Mouse (Mus musculus) erythroid progenitor cell, adult 5-6 weeks (primary cell): ENCODE measurements around the gene Pdzd4. TPM values are rescaled to one million over a fixed set of nuclear protein-coding genes. Genes with fewer than 3 reads are reported as not detected.

Experiments
- ATAC-seq: replicated peaks from 2 replicates; pipeline ENCODE4 v1.8.0; 2016; ENCODE audit warnings: moderate number of reproducible peaks, mild to moderate bottlenecking, moderate TSS enrichment, inconsistent platforms; ENCODE audit not compliant: poor library complexity, low FRiP score, severe bottlenecking
- total RNA-seq, 2 experiments: library from RNA; stranded (forward) in 1 of 2; stranded (reverse) in 1 of 2; fragments of 150-400 nt in 1 of 2; fragments of 186-747, 209-891 nt in 1 of 2; gene quantifications; 2 replicates each; pipeline versions ENCODE4 v1.2.3 to v1.2.4; 2015 to 2017; ENCODE audit warnings: low replicate concordance in 2 of 2

Gene Pdzd4
- total RNA-seq, 2 experiments from 2014 or later: not detected

GRCm38 (mm10) chrX:73787225-73787558 is 37.6 kb downstream of the Pdzd4 start:
- ATAC-seq: no peak

GRCm38 (mm10) chrX:73786364-73787224 is 38.2 kb downstream of the Pdzd4 start, which contains the start of the genes Idh3g and Ssr4:
TSS of gene Idh3g (minus strand) at chrX:73786897.
TSS of gene Ssr4 (plus strand) at chrX:73787028.
- peak; percentile 89 for ATAC-seq

DNA sequence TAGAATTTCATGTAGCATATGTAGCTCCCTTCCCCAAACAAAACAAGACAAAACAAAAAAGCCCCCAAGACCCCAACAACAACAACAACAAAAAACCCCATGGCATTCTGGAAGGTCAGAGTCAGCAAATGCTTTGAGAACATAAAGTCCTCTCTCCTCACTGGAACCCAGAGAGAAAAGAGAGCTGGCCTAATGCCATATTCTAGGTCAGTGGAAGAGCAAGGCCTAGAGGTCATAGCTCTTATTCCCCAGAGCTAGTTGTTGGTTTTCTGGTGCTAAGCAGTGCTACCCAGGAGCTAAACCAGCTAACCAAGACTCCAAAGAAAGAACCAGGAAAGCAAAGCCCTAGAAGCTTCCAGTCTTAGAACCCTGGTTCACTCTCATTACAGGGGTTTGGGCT is 39.1 kb downstream of the Pdzd4 start:
- ATAC-seq: no peak

DNA sequence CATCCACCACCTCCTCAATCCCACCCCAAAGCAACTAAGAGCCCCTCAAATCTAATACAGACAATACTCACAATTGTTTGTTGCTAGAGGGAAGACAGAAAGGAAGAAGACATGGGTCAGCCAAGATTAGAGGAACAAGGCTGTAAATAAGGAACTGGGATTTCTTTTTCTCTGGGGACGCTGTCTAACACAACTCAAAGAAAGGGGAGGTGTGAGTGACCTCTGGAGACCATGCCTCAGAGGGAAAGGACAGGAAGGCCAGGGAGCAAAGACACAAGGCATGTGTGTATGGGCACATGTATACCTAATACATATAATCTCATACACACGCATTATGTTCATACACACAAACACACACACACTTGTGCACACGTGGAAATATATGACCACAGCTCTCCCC is 42.5 kb downstream of the Pdzd4 start:
- ATAC-seq: no peak

DNA sequence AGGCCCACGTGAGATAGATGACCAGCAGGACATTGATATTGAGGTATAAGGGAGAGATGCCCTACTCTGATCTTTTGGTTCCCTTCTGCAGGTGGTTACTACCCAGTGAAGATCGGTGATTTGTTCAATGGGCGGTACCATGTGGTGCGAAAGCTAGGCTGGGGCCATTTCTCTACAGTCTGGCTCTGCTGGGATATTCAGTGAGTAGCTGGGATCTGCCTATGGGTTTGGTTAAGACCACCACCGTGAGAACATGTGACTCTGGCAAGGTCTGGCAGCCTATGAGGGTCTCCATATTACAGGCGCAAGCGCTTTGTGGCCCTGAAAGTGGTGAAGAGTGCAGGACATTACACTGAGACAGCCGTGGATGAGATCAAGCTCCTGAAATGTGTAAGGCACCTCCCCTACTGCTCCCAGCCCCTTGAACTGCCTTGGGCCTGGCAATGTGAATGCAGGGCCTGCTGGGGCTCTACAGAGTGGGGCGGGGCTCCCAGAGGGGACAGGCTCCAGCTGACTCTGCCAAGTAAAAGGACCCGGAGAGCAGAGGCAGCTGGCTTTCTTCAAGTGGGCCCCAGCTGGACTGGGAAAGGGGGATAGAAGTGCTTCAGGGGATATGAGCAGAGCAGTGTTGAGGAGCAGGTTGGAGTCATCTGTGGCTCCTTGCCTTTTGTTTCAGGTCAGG is 49.8 kb downstream of the Pdzd4 start:
- no peak for ATAC-seq

GRCm38 (mm10) chrX:73774168-73774760 is 50.5 kb downstream of the Pdzd4 start, which contains the start of gene Srpk3:
TSS of gene Srpk3 (plus strand) at chrX:73774405.
- no peak for ATAC-seq

DNA sequence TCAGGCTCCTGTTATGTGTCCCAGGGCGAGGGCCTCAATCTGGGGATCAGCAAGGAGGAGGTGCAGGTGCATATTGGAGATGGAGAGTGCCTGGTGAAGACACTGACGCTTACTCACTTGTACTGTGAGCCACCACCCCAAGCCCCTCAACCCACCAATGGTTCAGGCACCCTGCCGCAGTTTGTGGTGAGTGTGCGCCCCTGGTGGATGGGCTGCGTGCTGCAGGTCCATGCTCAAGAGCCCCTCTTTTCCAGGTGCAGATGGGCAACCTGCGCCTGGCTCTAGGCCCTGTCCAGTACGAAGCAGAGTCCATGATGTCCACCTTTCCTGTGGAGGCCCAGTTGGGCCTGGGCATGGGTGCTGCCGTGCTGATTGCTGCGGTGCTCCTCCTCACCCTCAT is 57.5 kb downstream of the Pdzd4 start:
- no peak for ATAC-seq

- no peak for ATAC-seq
These were observed 59.5 kb downstream of the Pdzd4 start for GRCm38 (mm10) chrX:73765311-73765710.

DNA sequence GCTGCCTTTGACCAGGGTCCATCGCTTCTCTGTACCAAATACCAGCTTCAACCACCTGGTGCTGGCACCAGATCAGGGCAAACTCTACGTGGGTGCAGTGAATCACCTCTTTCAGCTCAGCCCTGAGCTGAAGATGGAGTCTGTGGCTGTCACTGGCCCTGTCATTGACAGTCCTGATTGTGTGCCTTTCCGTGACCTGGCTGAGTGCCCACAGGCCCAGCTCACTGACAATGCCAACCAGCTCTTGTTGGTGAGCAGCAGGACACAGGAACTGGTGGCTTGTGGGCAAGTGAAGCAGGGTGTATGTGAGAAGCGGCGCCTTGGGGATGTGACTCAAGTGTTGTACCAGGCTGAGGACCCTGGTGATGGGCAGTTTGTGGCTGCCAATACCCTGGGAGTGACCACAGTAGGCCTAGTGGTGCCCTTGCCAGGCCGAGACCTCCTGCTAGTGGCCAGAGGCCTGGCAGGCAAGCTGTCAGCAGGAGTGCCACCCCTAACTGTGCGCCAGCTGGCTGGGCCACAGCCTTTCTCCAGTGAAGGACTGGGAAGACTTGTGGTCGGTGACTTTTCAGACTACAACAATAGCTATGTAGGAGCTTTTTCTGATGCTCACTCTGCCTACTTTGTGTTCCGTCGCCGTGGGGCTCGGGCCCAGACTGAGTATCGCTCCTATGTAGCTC is 66.0 kb downstream of the Pdzd4 start:
- no peak for ATAC-seq

DNA sequence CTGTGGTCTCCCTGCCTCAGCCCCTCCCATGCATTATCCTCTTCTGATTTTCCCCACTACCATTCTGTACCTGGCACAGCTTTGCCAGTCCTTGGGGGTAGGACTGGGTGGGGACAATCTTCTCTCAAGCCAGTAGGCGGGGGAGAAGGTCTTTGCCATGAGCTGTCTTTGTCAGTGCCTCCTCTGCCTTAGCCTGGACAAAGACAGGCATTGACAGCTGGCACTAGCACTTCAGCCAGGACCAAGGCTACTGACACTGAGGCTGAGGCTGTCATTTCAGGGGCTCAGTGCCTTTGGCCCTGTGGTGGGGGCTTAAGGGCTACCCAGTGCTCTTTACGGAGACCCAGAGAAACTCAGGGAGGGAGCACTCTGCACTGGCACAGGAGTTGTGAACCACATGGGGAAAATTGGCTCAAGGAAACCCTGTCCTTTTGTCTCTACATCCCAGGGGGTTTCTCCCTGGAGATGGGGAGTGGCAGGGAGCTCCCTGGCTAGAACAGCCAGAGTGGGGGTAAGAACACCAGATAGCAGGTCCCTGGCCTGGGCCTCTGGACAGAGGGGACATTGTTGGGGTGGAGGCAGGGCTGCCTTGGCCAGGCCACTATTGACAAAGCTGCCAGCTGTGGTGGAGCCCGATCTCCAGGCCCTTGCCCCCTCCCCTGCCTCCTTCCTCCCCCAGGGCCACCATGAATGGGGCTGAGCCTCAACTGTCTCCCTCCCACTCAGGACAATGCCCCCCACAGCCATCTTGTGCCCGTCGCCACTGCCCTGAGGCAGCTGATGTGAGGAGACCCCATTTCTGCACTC is 68.2 kb downstream of the Pdzd4 start, which contains the start of gene Plxnb3:
TSS of gene Plxnb3 (plus strand) at position 757 of the 807 bp plus-strand sequence.
- no peak for ATAC-seq

GRCm38 (mm10) chrX:73748977-73749376 is 75.8 kb downstream of the Pdzd4 start:
- ATAC-seq: no peak

DNA sequence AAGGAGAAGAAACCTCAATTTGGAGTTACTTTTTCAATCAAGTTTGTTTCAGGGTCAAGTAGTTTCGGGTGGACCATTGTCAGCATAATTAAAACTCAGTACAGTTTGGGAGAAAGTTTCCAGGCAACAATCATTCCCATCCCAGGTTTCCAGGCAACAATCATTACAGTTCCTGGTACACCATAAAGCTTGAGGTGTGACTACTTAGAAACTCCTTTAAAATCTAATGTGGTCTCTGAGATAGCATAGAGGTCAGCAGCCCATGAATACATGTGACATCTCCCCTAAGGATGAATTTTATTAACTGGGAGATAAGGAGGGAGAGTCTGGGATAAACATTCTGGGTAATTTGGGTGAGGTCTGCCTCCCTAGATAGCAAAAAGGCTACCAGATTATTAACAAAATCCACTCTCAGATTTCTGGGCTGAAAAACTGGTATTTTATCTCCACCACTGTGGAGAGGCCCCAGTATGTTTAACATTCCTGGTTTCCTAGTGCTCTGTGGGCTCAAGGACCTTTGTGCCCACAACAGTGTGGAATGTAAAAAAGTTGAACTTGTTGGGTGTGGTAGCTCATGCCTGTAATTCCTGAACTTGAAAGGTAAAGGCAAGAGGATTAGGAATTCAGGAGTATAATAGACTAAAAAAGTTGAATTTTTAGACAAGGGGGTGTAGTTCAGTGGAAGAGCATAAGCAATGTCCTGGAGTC is 79.8 kb downstream of the Pdzd4 start:
- ATAC-seq: no peak

Other genes with a start within 250 kb of the Pdzd4 start
- not detected in 2 replicates for gene Dusp9, start 185.6 kb downstream of the Pdzd4 start, total RNA-seq (2015; ENCODE audit: low replicate concordance)
- not detected in 2 replicates for gene Dusp9, start 185.6 kb downstream of the Pdzd4 start, total RNA-seq (2017; ENCODE audit: low replicate concordance)
- not detected in 2 replicates for gene Pnck, start 164.9 kb downstream of the Pdzd4 start, total RNA-seq (2015; ENCODE audit: low replicate concordance)
- gene Pnck, start 164.9 kb downstream of the Pdzd4 start, total RNA-seq (2017; ENCODE audit: low replicate concordance): not detected in 2 replicates
- 1.3 and 1.4 TPM in 2 replicates for gene Slc6a8, start 151.8 kb downstream of the Pdzd4 start, total RNA-seq (2015; ENCODE audit: low replicate concordance)
- 0.51 TPM in 1 of 2 replicates, not detected in the other for gene Slc6a8, start 151.8 kb downstream of the Pdzd4 start, total RNA-seq (2017; ENCODE audit: low replicate concordance)
- 110 and 144 TPM in 2 replicates for gene Bcap31, start 108.8 kb downstream of the Pdzd4 start, total RNA-seq (2015; ENCODE audit: low replicate concordance)
- 56.3 and 68.2 TPM in 2 replicates for gene Bcap31, start 108.8 kb downstream of the Pdzd4 start, total RNA-seq (2017; ENCODE audit: low replicate concordance)
- 11.5 and 14.7 TPM in 2 replicates for gene Abcd1, start 108.4 kb downstream of the Pdzd4 start, total RNA-seq (2015; ENCODE audit: low replicate concordance)
- gene Abcd1, start 108.4 kb downstream of the Pdzd4 start, total RNA-seq (2017; ENCODE audit: low replicate concordance): 1.7 and 3.8 TPM in 2 replicates
- gene Plxnb3, start 67.9 kb downstream of the Pdzd4 start, total RNA-seq (2015; ENCODE audit: low replicate concordance): not detected in 2 replicates
- gene Plxnb3, start 67.9 kb downstream of the Pdzd4 start, total RNA-seq (2017; ENCODE audit: low replicate concordance): not detected in 2 replicates
- 6.7 TPM in 1 of 2 replicates, not detected in the other for gene Srpk3, start 50.6 kb downstream of the Pdzd4 start, total RNA-seq (2015; ENCODE audit: low replicate concordance)
- gene Srpk3, start 50.6 kb downstream of the Pdzd4 start, total RNA-seq (2017; ENCODE audit: low replicate concordance): 1.9 and 2.6 TPM in 2 replicates
- gene Idh3g, start 38.1 kb downstream of the Pdzd4 start, total RNA-seq (2015; ENCODE audit: low replicate concordance): 135 and 141 TPM in 2 replicates
- 68.3 and 80.2 TPM in 2 replicates for gene Idh3g, start 38.1 kb downstream of the Pdzd4 start, total RNA-seq (2017; ENCODE audit: low replicate concordance)
- 115 and 124 TPM in 2 replicates for gene Ssr4, start 37.9 kb downstream of the Pdzd4 start, total RNA-seq (2015; ENCODE audit: low replicate concordance)
- gene Ssr4, start 37.9 kb downstream of the Pdzd4 start, total RNA-seq (2017; ENCODE audit: low replicate concordance): 47.6 and 75.7 TPM in 2 replicates
- gene Avpr2, start 67.1 kb upstream of the Pdzd4 start, total RNA-seq (2015; ENCODE audit: low replicate concordance): not detected in 2 replicates
- not detected in 2 replicates for gene Avpr2, start 67.1 kb upstream of the Pdzd4 start, total RNA-seq (2017; ENCODE audit: low replicate concordance)
- gene L1cam, start 71.1 kb upstream of the Pdzd4 start, total RNA-seq (2015; ENCODE audit: low replicate concordance): 6.8 and 10.5 TPM in 2 replicates
- 0.23 and 1.3 TPM in 2 replicates for gene L1cam, start 71.1 kb upstream of the Pdzd4 start, total RNA-seq (2017; ENCODE audit: low replicate concordance)
- 12.2 and 16.9 TPM in 2 replicates for gene Arhgap4, start 96.9 kb upstream of the Pdzd4 start, total RNA-seq (2015; ENCODE audit: low replicate concordance)
- gene Arhgap4, start 96.9 kb upstream of the Pdzd4 start, total RNA-seq (2017; ENCODE audit: low replicate concordance): 14.5 and 21.0 TPM in 2 replicates
- gene Naa10, start 97.0 kb upstream of the Pdzd4 start, total RNA-seq (2015; ENCODE audit: low replicate concordance): 17.7 and 34.8 TPM in 2 replicates
- gene Naa10, start 97.0 kb upstream of the Pdzd4 start, total RNA-seq (2017; ENCODE audit: low replicate concordance): 14.7 and 25.9 TPM in 2 replicates
- 3.4 TPM in 1 of 2 replicates, not detected in the other for gene Renbp, start 105.9 kb upstream of the Pdzd4 start, total RNA-seq (2015; ENCODE audit: low replicate concordance)
- gene Renbp, start 105.9 kb upstream of the Pdzd4 start, total RNA-seq (2017; ENCODE audit: low replicate concordance): 1.7 TPM in 1 of 2 replicates, not detected in the other
- gene Hcfc1, start 141.4 kb upstream of the Pdzd4 start, total RNA-seq (2015; ENCODE audit: low replicate concordance): 192 and 209 TPM in 2 replicates
- 123 and 145 TPM in 2 replicates for gene Hcfc1, start 141.4 kb upstream of the Pdzd4 start, total RNA-seq (2017; ENCODE audit: low replicate concordance)
- gene Irak1, start 198.9 kb upstream of the Pdzd4 start, total RNA-seq (2015; ENCODE audit: low replicate concordance): 81.3 and 83.6 TPM in 2 replicates
- 58.8 and 59.3 TPM in 2 replicates for gene Irak1, start 198.9 kb upstream of the Pdzd4 start, total RNA-seq (2017; ENCODE audit: low replicate concordance)